Mouse (Mus musculus) T-helper 17 cell (primary cell): ENCODE measurements at regions not wholly inside any gene's neighbourhood (a gene's known extent, or its start where the extent isn't known, plus 50 kb on each side); places are given as distances from the start of the nearest gene placed in this dataset.

Source experiments
- in situ Hi-C, 2 experiments: fragments of 300-600 bp; cut with MboI, MseI; formaldehyde crosslinking; loops; 1 replicate in 1 of 2; 2 replicates in 1 of 2; pipeline ENCODE4 v1.15.1; 2025; ENCODE audit warnings: high pct_unique_total_duplicates in 2 of 2

- in situ Hi-C loops = no loop called here
Measured at GRCm38 (mm10) chr16:15052389-15052923, 146.1 kb downstream of the Efcab1 start.

- in situ Hi-C loops = no loop called here
Measured at GRCm38 (mm10) chr16:15052924-15053793, 146.8 kb downstream of the Efcab1 start.

GRCm38 (mm10) chr16:15053840-15054239 lies 147.4 kb downstream of the Efcab1 start:
- in situ Hi-C loops = no loop called here

GRCm38 (mm10) chr16:15054306-15055001 lies 148.0 kb downstream of the Efcab1 start:
- in situ Hi-C loops = no loop called here

- in situ Hi-C loops = no loop called here
Measured at GRCm38 (mm10) chr16:15055697-15056096, 149.3 kb downstream of the Efcab1 start.

- in situ Hi-C loops = no loop called here
Measured at GRCm38 (mm10) chr16:15070485-15070960, 164.1 kb downstream of the Efcab1 start.

- in situ Hi-C loops = no loop called here
Measured at GRCm38 (mm10) chr16:15074407-15074806, 168.0 kb downstream of the Efcab1 start.

GRCm38 (mm10) chr16:15083692-15084091 lies 177.3 kb downstream of the Efcab1 start:
- in situ Hi-C loops = no loop called here

GRCm38 (mm10) chr16:15084147-15084752 lies 177.8 kb downstream of the Efcab1 start:
- in situ Hi-C loops = no loop called here

GRCm38 (mm10) chr16:15084753-15085728 lies 178.6 kb downstream of the Efcab1 start:
- in situ Hi-C loops = no loop called here

- in situ Hi-C loops = no loop called here
Measured at GRCm38 (mm10) chr16:15086556-15086955, 180.2 kb downstream of the Efcab1 start.

GRCm38 (mm10) chr16:15103938-15104337 lies 197.5 kb downstream of the Efcab1 start:
- in situ Hi-C loops = no loop called here

GRCm38 (mm10) chr16:15107234-15107633 lies 200.8 kb downstream of the Efcab1 start:
- in situ Hi-C loops = no loop called here

GRCm38 (mm10) chr16:15113131-15113530 lies 204.1 kb upstream of the Gm21897 start:
- in situ Hi-C loops = no loop called here

- in situ Hi-C loops = no loop called here
Measured at GRCm38 (mm10) chr16:15113989-15114556, 203.2 kb upstream of the Gm21897 start.

GRCm38 (mm10) chr16:15114574-15115230 lies 202.6 kb upstream of the Gm21897 start:
- in situ Hi-C loops = no loop called here

- in situ Hi-C loops = no loop called here
Measured at GRCm38 (mm10) chr16:15115386-15115785, 201.9 kb upstream of the Gm21897 start.

- in situ Hi-C loops = no loop called here
Measured at GRCm38 (mm10) chr16:15119799-15120198, 197.5 kb upstream of the Gm21897 start.

GRCm38 (mm10) chr16:15128996-15129395 lies 188.3 kb upstream of the Gm21897 start:
- in situ Hi-C loops = no loop called here

- in situ Hi-C loops = no loop called here
Measured at GRCm38 (mm10) chr16:15129806-15130205, 187.5 kb upstream of the Gm21897 start.
